Mouse (Mus musculus): ENCODE measurements around the gene Olfr49. TPM values are rescaled to one million over a fixed set of nuclear protein-coding genes. Genes with fewer than 3 reads are reported as not detected.
A peak's percentile ranks its signal among the peaks of the same experiment; 100 is the strongest.

Gene Olfr49
- polyA plus RNA-seq, 1 experiment from 2014 or later = 0.09 TPM

GRCm38 (mm10) chr14:54239002-54239736, 45.6 kb downstream of the Olfr49 start:
- H3K27ac ChIP-seq (replicated peaks) = no peak overlapping the region
- no peak overlapping the region for H3K4me3 ChIP-seq (replicated peaks)
- no peaks in the 10 kb centered on the region for H3K4me1 ChIP-seq
- no peaks in the 10 kb centered on the region for H3K27me3 ChIP-seq
- ATAC-seq (ENCODE audit: insufficient number of reproducible peaks, low FRiP score, low TSS enrichment, low read depth) = peak; percentile 35; the same call in 1 of the 2 replicates
- peaks cover 51% of the 10 kb centered on the region for H3K36me3 ChIP-seq
- H3K9me3 ChIP-seq (replicated peaks) = no peaks in the 10 kb centered on the region
- no peak overlapping the region for H3K4me2 ChIP-seq (replicated peaks)
- H3K9ac ChIP-seq = no peak overlapping the region
- 18% methylated on average over 7 of the region's 7 CpGs for WGBS

- WGBS = 87% methylated on average over 5 of the region's 5 CpGs
These were observed 47.9 kb downstream of the Olfr49 start for GRCm38 (mm10) chr14:54236881-54237280.

GRCm38 (mm10) chr14:54235825-54236540, 48.8 kb downstream of the Olfr49 start:
- ATAC-seq (ENCODE audit: insufficient number of reproducible peaks, low FRiP score, low TSS enrichment, low read depth) = no peak
- 83% methylated on average over 5 of the region's 5 CpGs for WGBS

More at GRCm38 (mm10) chr14:54236881-54237280, 47.9 kb downstream of the Olfr49 start:
- Histone ChIP-seq H3K27ac (replicated peaks) (no peak overlapping the region), H3K27me3 (no peaks in the 10 kb centered on the region), H3K4me1 (peaks cover 9% of the 10 kb centered on the region; the same call in 1 of the 2 replicates), H3K4me2 (replicated peaks) (no peak overlapping the region), H3K36me3 (peaks cover 36% of the 10 kb centered on the region), H3K4me3 (replicated peaks) (no peak overlapping the region), H3K9me3 (replicated peaks) (no peaks in the 10 kb centered on the region), H3K9ac (no peak overlapping the region)
- no peak for ATAC-seq (ENCODE audit: insufficient number of reproducible peaks, low FRiP score, low TSS enrichment, low read depth)

GRCm38 (mm10) chr14:54234231-54235040, 50.3 kb downstream of the Olfr49 start:
- no peak for ATAC-seq (ENCODE audit: insufficient number of reproducible peaks, low FRiP score, low TSS enrichment, low read depth)
- no peak overlapping the region; the same call in 1 of the 2 replicates for H3K27ac ChIP-seq (replicated peaks)
- no peak overlapping the region for H3K9ac ChIP-seq
- no peak overlapping the region for H3K4me3 ChIP-seq (replicated peaks)
- WGBS = 78% methylated on average over 20 of the region's 20 CpGs
- no peaks in the 10 kb centered on the region for H3K9me3 ChIP-seq (replicated peaks)
- H3K4me1 ChIP-seq = peaks cover 9% of the 10 kb centered on the region; the same call in 1 of the 2 replicates
- peaks cover 17% of the 10 kb centered on the region for H3K36me3 ChIP-seq
- H3K27me3 ChIP-seq = no peaks in the 10 kb centered on the region
- H3K4me2 ChIP-seq (replicated peaks) = no peak overlapping the region

More at GRCm38 (mm10) chr14:54235825-54236540, 48.8 kb downstream of the Olfr49 start:
- Histone ChIP-seq H3K4me2 (replicated peaks) (no peak overlapping the region), H3K36me3 (peaks cover 27% of the 10 kb centered on the region), H3K9me3 (replicated peaks) (no peaks in the 10 kb centered on the region), H3K9ac (no peak overlapping the region), H3K27me3 (no peaks in the 10 kb centered on the region), H3K4me3 (replicated peaks) (no peak overlapping the region), H3K27ac (replicated peaks) (no peak overlapping the region), H3K4me1 (peaks cover 9% of the 10 kb centered on the region; the same call in 1 of the 2 replicates)

GRCm38 (mm10) chr14:54233559-54234143, 51.1 kb downstream of the Olfr49 start:
- H3K9me3 ChIP-seq (replicated peaks) = no peaks in the 10 kb centered on the region
- H3K27me3 ChIP-seq = no peaks in the 10 kb centered on the region
- ATAC-seq (ENCODE audit: insufficient number of reproducible peaks, low FRiP score, low TSS enrichment, low read depth) = no peak
- H3K4me3 ChIP-seq (replicated peaks) = no peak overlapping the region
- peak overlapping the region; percentile 53 for H3K27ac ChIP-seq (replicated peaks)
- 68% methylated on average over 16 of the region's 16 CpGs for WGBS
- peaks cover 16% of the 10 kb centered on the region for H3K4me1 ChIP-seq
- 0 out of 2 replicates have a peak overlapping the region, but pooled peaks have one; percentile 0 for H3K4me2 ChIP-seq (replicated peaks)
- H3K36me3 ChIP-seq = peaks cover 13% of the 10 kb centered on the region
- H3K9ac ChIP-seq = no peak overlapping the region

- H3K9ac ChIP-seq = no peak overlapping the region
- WGBS = 17% methylated on average over 9 of the region's 9 CpGs
- H3K27ac ChIP-seq (replicated peaks) = peak overlapping the region; percentile 53
- 0 out of 2 replicates have a peak overlapping the region, but pooled peaks have one; percentile 0 for H3K4me2 ChIP-seq (replicated peaks)
- no peak overlapping the region for H3K4me3 ChIP-seq (replicated peaks)
- peaks cover 22% of the 10 kb centered on the region for H3K4me1 ChIP-seq
- H3K36me3 ChIP-seq = peaks cover 13% of the 10 kb centered on the region
- H3K27me3 ChIP-seq = no peaks in the 10 kb centered on the region
- no peak for ATAC-seq (ENCODE audit: insufficient number of reproducible peaks, low FRiP score, low TSS enrichment, low read depth)
- H3K9me3 ChIP-seq (replicated peaks) = no peaks in the 10 kb centered on the region
These were observed 51.8 kb downstream of the Olfr49 start for GRCm38 (mm10) chr14:54232811-54233558.

- H3K9ac ChIP-seq = no peak overlapping the region
- peaks cover 28% of the 10 kb centered on the region for H3K4me1 ChIP-seq
- H3K36me3 ChIP-seq = peaks cover 13% of the 10 kb centered on the region
- no peak overlapping the region for H3K27ac ChIP-seq (replicated peaks)
- WGBS = 68% methylated on average over 9 of the region's 9 CpGs
- ATAC-seq (ENCODE audit: insufficient number of reproducible peaks, low FRiP score, low TSS enrichment, low read depth) = no peak
- no peak overlapping the region for H3K4me2 ChIP-seq (replicated peaks)
- no peaks in the 10 kb centered on the region for H3K27me3 ChIP-seq
- H3K4me3 ChIP-seq (replicated peaks) = no peak overlapping the region
- H3K9me3 ChIP-seq (replicated peaks) = no peaks in the 10 kb centered on the region
These were observed 52.6 kb downstream of the Olfr49 start for GRCm38 (mm10) chr14:54232143-54232542.

GRCm38 (mm10) chr14:54231176-54231956, 53.4 kb downstream of the Olfr49 start:
- Histone ChIP-seq H3K27ac (replicated peaks) (no peak overlapping the region), H3K27me3 (no peaks in the 10 kb centered on the region), H3K9me3 (replicated peaks) (no peaks in the 10 kb centered on the region), H3K9ac (no peak overlapping the region), H3K4me3 (replicated peaks) (no peak overlapping the region), H3K36me3 (peaks cover 13% of the 10 kb centered on the region), H3K4me2 (replicated peaks) (no peak overlapping the region), H3K4me1 (peaks cover 28% of the 10 kb centered on the region)
- ATAC-seq (ENCODE audit: insufficient number of reproducible peaks, low FRiP score, low TSS enrichment, low read depth) = no peak
- WGBS = 72% methylated on average over 21 of the region's 21 CpGs

- no peak overlapping the region for H3K9ac ChIP-seq
- no peak for ATAC-seq (ENCODE audit: insufficient number of reproducible peaks, low FRiP score, low TSS enrichment, low read depth)
- H3K4me3 ChIP-seq (replicated peaks) = no peak overlapping the region
- 87% methylated on average over 14 of the region's 14 CpGs for WGBS
- no peaks in the 10 kb centered on the region for H3K9me3 ChIP-seq (replicated peaks)
- H3K36me3 ChIP-seq = peaks cover 8% of the 10 kb centered on the region
- peaks cover 28% of the 10 kb centered on the region for H3K4me1 ChIP-seq
- H3K27ac ChIP-seq (replicated peaks) = no peak overlapping the region
- H3K27me3 ChIP-seq = no peaks in the 10 kb centered on the region
- no peak overlapping the region for H3K4me2 ChIP-seq (replicated peaks)
These were observed 54.0 kb downstream of the Olfr49 start for GRCm38 (mm10) chr14:54230638-54231150.

All from embryonic facial prominence, embryonic 15.5 days (tissue).